Mouse (Mus musculus) midbrain, embryonic 11.5 days (tissue): Measurements from ENCODE around the gene Exoc2. TPM values are rescaled to one million over a fixed set of nuclear protein-coding genes. Genes with fewer than 3 reads are reported as not detected.

Experiments
- ATAC-seq: fragments of 200-750 bp; cut with Nextera tagmentation; 2 replicates; pipeline ENCODE4 v1.8.0; 2017; ENCODE audit warnings: moderate TSS enrichment, moderate library complexity; ENCODE audit not compliant: low FRiP score
- DNase-seq: peaks from one replicate; pipeline ENCODE4 v3.0.0; 2015; ENCODE audit warnings: low spot score; ENCODE audit errors: missing footprints
- H3K27ac ChIP-seq: fragments of 300-500 bp; sonication (generic); 2 replicates; pipeline ENCODE4 v1.5.1; 2014; ENCODE audit warnings: low read depth, low read length
- H3K27me3 ChIP-seq: fragments of 300-500 bp; sonication (generic); 2 replicates; pipeline ENCODE4 v1.6.1; 2014; ENCODE audit warnings: mild to moderate bottlenecking, low read length, moderate library complexity, mixed read lengths; ENCODE audit not compliant: control insufficient read depth, insufficient read depth
- H3K36me3 ChIP-seq: fragments of 300-500 bp; sonication (generic); 2 replicates; pipeline ENCODE4 v1.6.1; 2014; ENCODE audit warnings: mild to moderate bottlenecking, low read length, moderate library complexity, mixed read lengths; ENCODE audit not compliant: control insufficient read depth, insufficient read depth
- H3K4me1 ChIP-seq: fragments of 300-500 bp; sonication (generic); 2 replicates; pipeline ENCODE4 v1.6.1; 2014; ENCODE audit warnings: low read length; ENCODE audit not compliant: control insufficient read depth, insufficient read depth
- H3K4me2 ChIP-seq: fragments of 300-500 bp; sonication (generic); 2 replicates; pipeline ENCODE4 v1.6.1; 2014; ENCODE audit warnings: mild to moderate bottlenecking, moderate library complexity
- H3K4me3 ChIP-seq: fragments of 300-500 bp; sonication (generic); 2 replicates; pipeline ENCODE4 v1.5.1; 2014; ENCODE audit warnings: low read depth, low read length
- H3K9ac ChIP-seq: fragments of 300-500 bp; sonication (generic); 2 replicates; pipeline ENCODE4 v1.6.1; 2014; ENCODE audit warnings: low read length
- H3K9me3 ChIP-seq: fragments of 300-500 bp; sonication (generic); 2 replicates; pipeline ENCODE4 v1.6.1; 2016; ENCODE audit warnings: low read length; ENCODE audit not compliant: control insufficient read depth
- WGBS: fragments of 180-500 bp; shearing (Covaris S2); extraction: QIAGEN DNeasy Blood & Tissue Kit; methylation state at CpG from one replicate; pipeline ENCODE4 v1.1.7; 2014; 5-methylcytosine and 5-hydroxymethylcytosine counted together
- polyA plus RNA-seq: library from polyadenylated mRNA; unstranded; fragments of >200 nt; fragmentation: Nextera tagmentation; extraction: Ambion mirVana; gene quantifications from 2 replicates; pipeline ENCODE4 v1.2.1, GENCODE M21; 2014

Gene Exoc2
- polyA plus RNA-seq, 1 experiment from 2014 or later, result 41.3 TPM

GRCm38 (mm10) chr13:30850736-30851135 lies 123.2 kb downstream of the Exoc2 start:
- Histone ChIP-seq H3K9me3 (no peaks in the 10 kb centered on the region), H3K4me1 (no peaks in the 10 kb centered on the region), H3K4me3 (no peak overlapping the region), H3K27ac (no peak overlapping the region), H3K36me3 (no peaks in the 10 kb centered on the region), H3K4me2 (no peak overlapping the region), H3K9ac (no peak overlapping the region), H3K27me3 (no peaks in the 10 kb centered on the region)
- DNase-seq, result no peak
- no peak for ATAC-seq
- WGBS, result 63% methylated on average over 2 of the region's 2 CpGs

- no peaks in the 10 kb centered on the region for H3K36me3 ChIP-seq
- no peak overlapping the region for H3K4me3 ChIP-seq
- no peak overlapping the region for H3K27ac ChIP-seq
- WGBS, result 54% methylated on average over 1 of the region's 1 CpGs
- H3K9ac ChIP-seq, result no peak overlapping the region
- H3K27me3 ChIP-seq, result no peaks in the 10 kb centered on the region
- H3K4me1 ChIP-seq, result no peaks in the 10 kb centered on the region
- H3K4me2 ChIP-seq, result no peak overlapping the region
- no peak for ATAC-seq
- H3K9me3 ChIP-seq, result no peaks in the 10 kb centered on the region
- no peak for DNase-seq
Measured at GRCm38 (mm10) chr13:30848001-30848400, 125.9 kb downstream of the Exoc2 start.

- ATAC-seq (no peak), DNase-seq (no peak)
- Histone ChIP-seq H3K9ac (no peak overlapping the region), H3K4me2 (no peak overlapping the region), H3K4me3 (no peak overlapping the region), H3K36me3 (no peaks in the 10 kb centered on the region), H3K27me3 (no peaks in the 10 kb centered on the region), H3K9me3 (no peaks in the 10 kb centered on the region), H3K27ac (no peak overlapping the region), H3K4me1 (no peaks in the 10 kb centered on the region)
- 94% methylated on average over 4 of the region's 4 CpGs for WGBS
Measured at GRCm38 (mm10) chr13:30846506-30846905, 127.4 kb downstream of the Exoc2 start.

- no peaks in the 10 kb centered on the region for H3K9me3 ChIP-seq
- 83% methylated on average over 4 of the region's 4 CpGs for WGBS
Measured at GRCm38 (mm10) chr13:30843049-30843448, 130.8 kb downstream of the Exoc2 start.

GRCm38 (mm10) chr13:30841843-30842242 lies 132.1 kb downstream of the Exoc2 start:
- H3K4me1 ChIP-seq, result no peaks in the 10 kb centered on the region
- ATAC-seq, result no peak
- H3K4me3 ChIP-seq, result no peak overlapping the region
- WGBS, result 87% methylated on average over 2 of the region's 2 CpGs
- DNase-seq, result no peak
- no peak overlapping the region for H3K27ac ChIP-seq
- H3K4me2 ChIP-seq, result no peak overlapping the region
- no peaks in the 10 kb centered on the region for H3K27me3 ChIP-seq
- no peaks in the 10 kb centered on the region for H3K9me3 ChIP-seq
- no peaks in the 10 kb centered on the region for H3K36me3 ChIP-seq
- H3K9ac ChIP-seq, result no peak overlapping the region

More at GRCm38 (mm10) chr13:30843049-30843448, 130.8 kb downstream of the Exoc2 start:
- Histone ChIP-seq H3K36me3 (no peaks in the 10 kb centered on the region), H3K27ac (no peak overlapping the region), H3K4me1 (no peaks in the 10 kb centered on the region), H3K4me3 (no peak overlapping the region), H3K4me2 (no peak overlapping the region), H3K27me3 (no peaks in the 10 kb centered on the region), H3K9ac (no peak overlapping the region)
- DNase-seq, result no peak
- ATAC-seq, result no peak

GRCm38 (mm10) chr13:30841306-30841705 lies 132.6 kb downstream of the Exoc2 start:
- Histone ChIP-seq H3K9ac (no peak overlapping the region), H3K27ac (no peak overlapping the region), H3K4me2 (no peak overlapping the region), H3K27me3 (no peaks in the 10 kb centered on the region), H3K4me3 (no peak overlapping the region), H3K4me1 (no peaks in the 10 kb centered on the region), H3K36me3 (no peaks in the 10 kb centered on the region), H3K9me3 (no peaks in the 10 kb centered on the region)
- ATAC-seq (no peak), DNase-seq (no peak)
- 79% methylated on average over 4 of the region's 4 CpGs for WGBS

- H3K4me3 ChIP-seq, result no peak overlapping the region
- no peak for DNase-seq
- H3K9me3 ChIP-seq, result no peaks in the 10 kb centered on the region
- H3K27ac ChIP-seq, result no peak overlapping the region
- 91% methylated on average over 3 of the region's 3 CpGs for WGBS
- no peaks in the 10 kb centered on the region for H3K36me3 ChIP-seq
- no peak overlapping the region for H3K4me2 ChIP-seq
- H3K27me3 ChIP-seq, result no peaks in the 10 kb centered on the region
- no peaks in the 10 kb centered on the region for H3K4me1 ChIP-seq
- H3K9ac ChIP-seq, result no peak overlapping the region
- ATAC-seq, result no peak
Measured at GRCm38 (mm10) chr13:30840700-30841099, 133.2 kb downstream of the Exoc2 start.

- Histone ChIP-seq H3K4me3 (no peak overlapping the region), H3K27me3 (no peaks in the 10 kb centered on the region), H3K4me2 (no peak overlapping the region), H3K27ac (no peak overlapping the region), H3K4me1 (no peaks in the 10 kb centered on the region), H3K9ac (no peak overlapping the region), H3K36me3 (no peaks in the 10 kb centered on the region), H3K9me3 (no peaks in the 10 kb centered on the region)
- 90% methylated on average over 1 of the region's 1 CpGs for WGBS
- ATAC-seq, result no peak
- no peak for DNase-seq
Measured at GRCm38 (mm10) chr13:30836342-30836741, 137.6 kb downstream of the Exoc2 start.

- 87% methylated on average over 9 of the region's 9 CpGs for WGBS
- DNase-seq, result no peak
Measured at GRCm38 (mm10) chr13:30834859-30835258, 139.0 kb downstream of the Exoc2 start.

GRCm38 (mm10) chr13:30834349-30834748 lies 139.5 kb downstream of the Exoc2 start:
- H3K36me3 ChIP-seq, result no peaks in the 10 kb centered on the region
- no peak overlapping the region for H3K27ac ChIP-seq
- no peak overlapping the region for H3K4me3 ChIP-seq
- 89% methylated on average over 6 of the region's 6 CpGs for WGBS
- no peaks in the 10 kb centered on the region for H3K27me3 ChIP-seq
- H3K4me2 ChIP-seq, result no peak overlapping the region
- H3K9ac ChIP-seq, result no peak overlapping the region
- no peak for ATAC-seq
- H3K9me3 ChIP-seq, result no peaks in the 10 kb centered on the region
- no peaks in the 10 kb centered on the region for H3K4me1 ChIP-seq
- no peak for DNase-seq

More at GRCm38 (mm10) chr13:30834859-30835258, 139.0 kb downstream of the Exoc2 start:
- Histone ChIP-seq H3K4me2 (no peak overlapping the region), H3K9ac (no peak overlapping the region), H3K36me3 (no peaks in the 10 kb centered on the region), H3K27ac (no peak overlapping the region), H3K4me1 (no peaks in the 10 kb centered on the region), H3K9me3 (no peaks in the 10 kb centered on the region), H3K4me3 (no peak overlapping the region), H3K27me3 (no peaks in the 10 kb centered on the region)
- no peak for ATAC-seq
